Mouse (Mus musculus) testis, adult 2 months (tissue): ENCODE measurements around the gene Dnajc25.

Experiments used
- CTCF ChIP-seq: fragments of 200-500 bp; IDR thresholded peaks from 2 replicates; pipeline ENCODE4 v1.5.1; 2012; ENCODE audit warnings: low read depth, mild to moderate bottlenecking, inconsistent platforms, low read length, moderate library complexity; ENCODE audit not compliant: control insufficient read depth, insufficient read depth, insufficient replicate concordance
- POLR2A ChIP-seq: fragments of 200-500 bp; IDR thresholded peaks from 2 replicates; pipeline ENCODE4 v1.6.1; 2012; ENCODE audit warnings: low read depth, mild to moderate bottlenecking, inconsistent platforms, low read length, moderate library complexity; ENCODE audit not compliant: control insufficient read depth

DNA sequence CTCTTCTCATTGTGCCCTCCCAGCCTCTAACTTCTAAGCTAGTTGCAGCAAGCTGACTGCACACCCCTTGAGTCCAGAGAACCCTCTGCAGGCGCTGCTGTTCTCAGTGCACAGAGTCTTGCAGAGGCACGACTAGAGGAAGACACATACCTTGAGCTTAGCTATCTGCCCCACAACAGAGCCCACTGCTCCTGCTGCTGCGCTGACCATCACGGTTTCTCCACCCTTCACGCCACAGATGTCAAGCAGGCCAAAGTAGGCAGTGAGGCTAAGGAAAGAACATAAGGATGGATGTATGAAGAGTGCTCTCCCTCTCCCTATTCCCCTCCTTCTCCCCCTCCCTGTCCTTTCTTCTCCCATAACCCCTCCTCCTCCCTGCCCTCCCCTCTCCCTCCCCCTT, 19.2 kb upstream of the Dnajc25 start:
- no peak for TF ChIP-seq CTCF
- TF ChIP-seq POLR2A = no peak
